Mouse (Mus musculus) MEL (cell line): Measurements from ENCODE around the gene Prokr2. TPM values are rescaled to one million over a fixed set of nuclear protein-coding genes. Genes with fewer than 3 reads are reported as not detected.

Experiments
- DNase-seq: peaks from one replicate; pipeline ENCODE4 v3.0.0; 2011; ENCODE audit warnings: low read depth, low spot score
- H3K27ac ChIP-seq: 2 replicates; pipeline ENCODE4 v1.5.1; 2012; ENCODE audit warnings: low read depth, mild to moderate bottlenecking, control low read depth, low read length, moderate library complexity; ENCODE audit not compliant: control insufficient read depth
- H3K27me3 ChIP-seq, 2 experiments: fragments of 150-350 bp in 1 of 2; sonication (generic) in 1 of 2; 2 replicates each; pipeline ENCODE4 v1.6.1; 2012; ENCODE audit warnings: low read length in 2 of 2, mild to moderate bottlenecking in 2 of 2, improper control_type of control experiment in 1 of 2, moderate library complexity in 1 of 2; ENCODE audit not compliant: insufficient read depth in 2 of 2, control insufficient read depth in 1 of 2
- H3K36me3 ChIP-seq, 2 experiments: 2 replicates each; pipeline ENCODE4 v1.6.1; 2012 to 2014; ENCODE audit warnings: low read length in 2 of 2, improper control_type of control experiment in 1 of 2, inconsistent platforms in 1 of 2, mild to moderate bottlenecking in 1 of 2; ENCODE audit not compliant: insufficient read depth in 2 of 2, control insufficient read depth in 1 of 2
- H3K4me1 ChIP-seq, 2 experiments: fragments of 150-350 bp in 1 of 2; sonication (generic) in 1 of 2; 2 replicates each; pipeline ENCODE4 v1.6.1; 2012; ENCODE audit warnings: low read length in 2 of 2, improper control_type of control experiment in 1 of 2, mild to moderate bottlenecking in 1 of 2; ENCODE audit not compliant: insufficient read depth in 2 of 2, control insufficient read depth in 1 of 2
- H3K4me3 ChIP-seq, 2 experiments: fragments of 150-350 bp in 1 of 2; sonication (generic) in 1 of 2; 2 replicates each; pipeline ENCODE4 v1.5.1; 2012; ENCODE audit warnings: low read depth in 2 of 2, low read length in 2 of 2, mild to moderate bottlenecking in 2 of 2, moderate library complexity in 2 of 2, control low read depth in 1 of 2, improper control_type of control experiment in 1 of 2; ENCODE audit not compliant: control insufficient read depth in 1 of 2, insufficient read depth in 1 of 2
- H3K79me2 ChIP-seq: 2 replicates; pipeline ENCODE4 v1.6.1; 2012; ENCODE audit warnings: mild to moderate bottlenecking, low read length, moderate library complexity; ENCODE audit not compliant: control insufficient read depth, poor library complexity, insufficient read depth
- H3K9ac ChIP-seq: 2 replicates; pipeline ENCODE4 v1.6.1; 2012; ENCODE audit warnings: low read depth, mild to moderate bottlenecking, control low read depth, low read length, moderate library complexity; ENCODE audit not compliant: control insufficient read depth, poor library complexity, severe bottlenecking
- H3K9me3 ChIP-seq: fragments of 150-350 bp; sonication (generic); replicated peaks from 2 replicates; pipeline ENCODE4 v1.6.1; 2012; ENCODE audit warnings: mild to moderate bottlenecking, low read length, improper control_type of control experiment, moderate library complexity; ENCODE audit not compliant: insufficient read depth
- CHD2 ChIP-seq: IDR thresholded peaks from 2 replicates; pipeline ENCODE4 v1.6.1; 2011; ENCODE audit warnings: low read length, improper control_type of control experiment
- E2F4 ChIP-seq: IDR thresholded peaks from 2 replicates; pipeline ENCODE4 v1.6.1; 2011; ENCODE audit warnings: low read depth, low read length, improper control_type of control experiment, borderline replicate concordance
- EP300 ChIP-seq, 2 experiments: IDR thresholded peaks; 2 replicates each; pipeline ENCODE4 v1.6.1; 2011; ENCODE audit warnings: improper control_type of control experiment in 2 of 2, low read length in 2 of 2, low read depth in 1 of 2, mild to moderate bottlenecking in 1 of 2
- ETS1 ChIP-seq: IDR thresholded peaks from 2 replicates; pipeline ENCODE4 v1.6.1; 2012; ENCODE audit warnings: low read depth, mild to moderate bottlenecking, inconsistent platforms, low read length, improper control_type of control experiment, moderate library complexity
- GABPA ChIP-seq: IDR thresholded peaks from 2 replicates; pipeline ENCODE4 v1.6.1; 2012; ENCODE audit warnings: low read depth, mild to moderate bottlenecking, inconsistent platforms, low read length, improper control_type of control experiment, moderate library complexity
- GATA1 ChIP-seq: IDR thresholded peaks from 2 replicates; pipeline ENCODE4 v1.6.1; 2011; ENCODE audit warnings: low read depth, low read length, improper control_type of control experiment
- HCFC1 ChIP-seq: IDR thresholded peaks from 2 replicates; pipeline ENCODE4 v1.6.1; 2012; ENCODE audit warnings: low read depth, mild to moderate bottlenecking, inconsistent platforms, low read length, improper control_type of control experiment, moderate library complexity
- JUND ChIP-seq: IDR thresholded peaks from 2 replicates; pipeline ENCODE4 v1.6.1; 2011; ENCODE audit warnings: low read depth, mild to moderate bottlenecking, improper control_type of control experiment, low read length
- MAFK ChIP-seq: IDR thresholded peaks from 2 replicates; pipeline ENCODE4 v1.6.1; 2011; ENCODE audit warnings: low read depth, mild to moderate bottlenecking, low read length, improper control_type of control experiment, borderline replicate concordance
- MAX ChIP-seq: IDR thresholded peaks from 2 replicates; pipeline ENCODE4 v1.6.1; 2011; ENCODE audit warnings: low read length, improper control_type of control experiment
- MAZ ChIP-seq: IDR thresholded peaks from 2 replicates; pipeline ENCODE4 v1.6.1; 2012; ENCODE audit warnings: low read depth, mild to moderate bottlenecking, inconsistent platforms, low read length, improper control_type of control experiment
- MEF2A ChIP-seq: IDR thresholded peaks from 2 replicates; pipeline ENCODE4 v1.6.1; 2014; ENCODE audit warnings: low read depth, mild to moderate bottlenecking, inconsistent platforms, low read length, improper control_type of control experiment; ENCODE audit not compliant: poor library complexity, insufficient replicate concordance, severe bottlenecking; ENCODE audit errors: extremely low read depth
- MXI1 ChIP-seq: IDR thresholded peaks from 2 replicates; pipeline ENCODE4 v1.6.1; 2011; ENCODE audit warnings: mild to moderate bottlenecking, low read depth, low read length, improper control_type of control experiment
- MYC ChIP-seq: IDR thresholded peaks from 2 replicates; pipeline ENCODE4 v1.6.1; 2011; ENCODE audit warnings: low read depth, mild to moderate bottlenecking, low read length, improper control_type of control experiment, moderate library complexity
- POLR2A ChIP-seq, 2 experiments: IDR thresholded peaks; 2 replicates each; pipeline ENCODE4 v1.6.1; 2011 to 2012; ENCODE audit warnings: low read length in 2 of 2, mild to moderate bottlenecking in 2 of 2, control low read depth in 1 of 2, improper control_type of control experiment in 1 of 2, low read depth in 1 of 2, moderate library complexity in 1 of 2; ENCODE audit not compliant: control insufficient read depth in 1 of 2, insufficient read depth in 1 of 2, poor library complexity in 1 of 2
- RAD21 ChIP-seq: IDR thresholded peaks from 2 replicates; pipeline ENCODE4 v1.6.1; 2011; ENCODE audit warnings: mild to moderate bottlenecking, low read depth, low read length, improper control_type of control experiment
- RCOR1 ChIP-seq: IDR thresholded peaks from 2 replicates; pipeline ENCODE4 v1.6.1; 2012; ENCODE audit warnings: low read depth, mild to moderate bottlenecking, inconsistent platforms, low read length, improper control_type of control experiment
- SIN3A ChIP-seq: IDR thresholded peaks from 2 replicates; pipeline ENCODE4 v1.6.1; 2012; ENCODE audit warnings: low read length, improper control_type of control experiment, inconsistent platforms
- TBP ChIP-seq: IDR thresholded peaks from 2 replicates; pipeline ENCODE4 v1.8.0; 2011; ENCODE audit warnings: low read depth, low read length, improper control_type of control experiment
- UBTF ChIP-seq: IDR thresholded peaks from 2 replicates; pipeline ENCODE4 v1.6.1; 2012; ENCODE audit warnings: low read depth, mild to moderate bottlenecking, inconsistent platforms, low read length, improper control_type of control experiment, moderate library complexity, borderline replicate concordance; ENCODE audit not compliant: insufficient read depth
- USF2 ChIP-seq, 2 experiments: IDR thresholded peaks; 2 replicates each; pipeline ENCODE4 v1.6.1; 2011 to 2012; ENCODE audit warnings: improper control_type of control experiment in 2 of 2, low read length in 2 of 2, borderline replicate concordance in 1 of 2, inconsistent platforms in 1 of 2, low read depth in 1 of 2, mild to moderate bottlenecking in 1 of 2; ENCODE audit not compliant: insufficient read depth in 1 of 2
- ZC3H11A ChIP-seq: IDR thresholded peaks from 2 replicates; pipeline ENCODE4 v1.6.1; 2012; ENCODE audit warnings: low read depth, mild to moderate bottlenecking, inconsistent platforms, low read length, improper control_type of control experiment
- ZMIZ1 ChIP-seq: IDR thresholded peaks from 2 replicates; pipeline ENCODE4 v1.6.1; 2012; ENCODE audit warnings: low read depth, mild to moderate bottlenecking, inconsistent platforms, low read length, improper control_type of control experiment, moderate library complexity
- ZNF384 ChIP-seq: IDR thresholded peaks from 2 replicates; pipeline ENCODE4 v1.6.1; 2012; ENCODE audit warnings: low read depth, mild to moderate bottlenecking, inconsistent platforms, low read length, improper control_type of control experiment
- polyA plus RNA-seq, 2 experiments: library from polyadenylated mRNA; stranded (reverse) in 1 of 2; unstranded in 1 of 2; fragments of >175 nt in 1 of 2; fragments of >200 nt in 1 of 2; gene quantifications; 2 replicates each; pipeline versions ENCODE4 v1.2.1 to v1.2.4; 2012; ENCODE audit warnings: low replicate concordance in 2 of 2, low read depth in 1 of 2; ENCODE audit not compliant: insufficient read length in 2 of 2, insufficient read depth in 1 of 2, missing spikeins in 1 of 2
- total RNA-seq: library from RNA; depleted of rRNA; stranded (reverse); fragments of 300-350 nt; gene quantifications from 2 replicates; pipeline ENCODE4 v1.2.3, GENCODE M21; 2012

Prokr2 gene
- total and polyA plus RNA-seq, 3 experiments: not detected

GRCm38 (mm10) chr2:132340350-132340749, 44.9 kb downstream of the Prokr2 start:
- no peak overlapping the region for H3K9ac ChIP-seq
- DNase-seq: no peak
- H3K4me3 ChIP-seq: no peak overlapping the region
- no peak overlapping the region for H3K27ac ChIP-seq
- H3K27me3 ChIP-seq: no peaks in the 10 kb centered on the region; a peak in 1 of 4 replicates
- H3K9me3 ChIP-seq: no peaks in the 10 kb centered on the region
- H3K36me3 ChIP-seq: no peaks in the 10 kb centered on the region
- H3K79me2 ChIP-seq: no peaks in the 10 kb centered on the region
- H3K4me1 ChIP-seq: no peaks in the 10 kb centered on the region
- no peak for TF ChIP-seq ZMIZ1
- no peak for TF ChIP-seq GATA1
- no peak for TF ChIP-seq CHD2
- no peak for TF ChIP-seq E2F4
- TF ChIP-seq POLR2A (IDR thresholded peaks at IDR 0.05; ENCODE audit: control insufficient read depth in 1 of 2, insufficient read depth in 1 of 2, low read depth in 1 of 2, low read length in 2 of 2, poor library complexity in 1 of 2): no peak
- no peak for TF ChIP-seq ETS1
- TF ChIP-seq MYC: no peak
- TF ChIP-seq SIN3A: no peak
- TF ChIP-seq MAX: no peak
- no peak for TF ChIP-seq JUND
- no peak for TF ChIP-seq HCFC1

GRCm38 (mm10) chr2:132337202-132337601, 48.0 kb downstream of the Prokr2 start:
- TF ChIP-seq ZMIZ1: no peak
- TF ChIP-seq JUND: no peak
- TF ChIP-seq EP300 (IDR thresholded peaks at IDR 0.05; ENCODE audit: low read depth in 1 of 2, low read length in 2 of 2): no peak
- TF ChIP-seq GATA1: no peak
- no peak for TF ChIP-seq ZC3H11A
- no peak for TF ChIP-seq SIN3A
- no peak for TF ChIP-seq RAD21
- TF ChIP-seq MYC: no peak
- no peak for TF ChIP-seq RCOR1
- TF ChIP-seq ZNF384: no peak
- no peak for TF ChIP-seq E2F4
- TF ChIP-seq USF2 (IDR thresholded peaks at IDR 0.05; ENCODE audit: borderline replicate concordance in 1 of 2, insufficient read depth in 1 of 2, low read depth in 1 of 2, low read length in 2 of 2): no peak
- TF ChIP-seq TBP: no peak
- no peak for TF ChIP-seq MXI1
- TF ChIP-seq GABPA: no peak
- no peak for TF ChIP-seq UBTF
- TF ChIP-seq MAZ: no peak
- no peak for TF ChIP-seq MEF2A
- no peak for TF ChIP-seq MAFK
- Histone ChIP-seq H3K9me3 (no peaks in the 10 kb centered on the region), H3K4me3 (no peak overlapping the region), H3K27ac (no peak overlapping the region), H3K4me1 (no peaks in the 10 kb centered on the region), H3K36me3 (no peaks in the 10 kb centered on the region), H3K27me3 (no peaks in the 10 kb centered on the region; a peak in 1 of 4 replicates), H3K79me2 (no peaks in the 10 kb centered on the region), H3K9ac (no peak overlapping the region)
- no peak for DNase-seq
